Mouse (Mus musculus) embryo, embryonic 10 days (tissue): Measurements from ENCODE around the gene Phactr3.

Experiments
- DNase-seq: peaks from one replicate; pipeline ENCODE4 v3.0.0-alpha.2; 2015; ENCODE audit warnings: low spot score

Gene Phactr3

DNA sequence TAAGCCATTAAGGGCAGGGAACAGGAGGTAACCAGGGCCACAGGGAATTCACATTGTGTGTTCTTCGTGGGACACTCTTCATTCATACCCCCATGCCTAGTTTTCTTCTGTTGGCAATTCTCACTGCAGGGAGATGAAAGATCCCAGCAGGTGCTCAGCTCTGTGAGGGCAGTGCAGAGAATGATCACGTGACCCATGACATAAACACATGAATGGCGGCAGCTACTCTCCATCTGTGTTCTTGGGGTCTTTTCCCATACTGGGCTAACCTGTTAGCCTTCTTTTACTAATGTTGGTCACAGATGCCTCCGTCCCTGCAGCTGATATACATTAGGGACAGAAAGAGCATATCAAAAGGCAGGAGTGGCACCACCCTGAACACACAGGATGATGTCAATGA is 16.9 kb downstream of the Phactr3 start:
- no peak for DNase-seq

- DNase-seq: peak; percentile 86
These were observed 18.7 kb downstream of the Phactr3 start for GRCm38 (mm10) chr2:178137518-178137917.

- peak; percentile 69 for DNase-seq
These were observed 22.7 kb downstream of the Phactr3 start for GRCm38 (mm10) chr2:178141489-178141922.

GRCm38 (mm10) chr2:178142291-178143023 is 23.7 kb downstream of the Phactr3 start:
- peak; percentile 23 for DNase-seq

DNA sequence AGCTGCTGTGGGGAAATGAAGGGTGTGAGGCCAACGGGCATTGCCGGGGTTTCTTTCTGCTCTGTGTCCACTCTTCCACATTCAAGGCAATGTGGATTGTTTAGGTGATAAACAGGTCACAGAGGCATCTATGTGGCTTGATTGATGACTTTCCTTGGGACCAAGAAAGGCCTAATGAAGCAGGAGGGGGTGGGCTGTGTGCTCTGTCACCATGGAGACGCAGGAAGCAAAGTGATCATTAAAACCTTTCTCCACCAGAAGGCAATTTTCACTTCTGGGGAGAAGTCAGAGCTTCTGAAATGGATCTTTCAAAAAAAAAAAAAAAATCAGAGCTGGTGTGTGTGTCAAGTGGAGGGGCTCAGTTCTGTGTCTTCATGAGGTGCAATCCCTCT is 24.2 kb downstream of the Phactr3 start:
- DNase-seq: peak; percentile 18

DNA sequence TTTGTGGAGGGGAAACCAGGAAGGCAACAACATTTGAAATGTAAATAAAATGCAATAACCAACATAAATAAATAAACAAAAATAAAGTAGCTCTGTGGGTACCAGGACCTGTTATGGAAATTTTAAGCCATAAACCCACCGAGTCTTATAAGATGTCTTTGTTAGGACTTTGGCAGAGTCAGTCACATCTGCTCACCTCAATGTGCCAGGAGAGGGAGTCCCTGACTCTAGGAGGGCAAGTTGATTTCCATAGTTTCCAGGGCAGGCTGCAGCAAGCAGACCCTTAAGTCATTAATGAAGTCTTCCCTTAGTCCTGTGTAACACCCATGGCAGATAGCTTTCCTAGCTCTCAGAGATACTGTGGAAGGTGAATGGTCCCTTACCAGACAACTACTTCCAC is 25.1 kb downstream of the Phactr3 start:
- DNase-seq: no peak

DNA sequence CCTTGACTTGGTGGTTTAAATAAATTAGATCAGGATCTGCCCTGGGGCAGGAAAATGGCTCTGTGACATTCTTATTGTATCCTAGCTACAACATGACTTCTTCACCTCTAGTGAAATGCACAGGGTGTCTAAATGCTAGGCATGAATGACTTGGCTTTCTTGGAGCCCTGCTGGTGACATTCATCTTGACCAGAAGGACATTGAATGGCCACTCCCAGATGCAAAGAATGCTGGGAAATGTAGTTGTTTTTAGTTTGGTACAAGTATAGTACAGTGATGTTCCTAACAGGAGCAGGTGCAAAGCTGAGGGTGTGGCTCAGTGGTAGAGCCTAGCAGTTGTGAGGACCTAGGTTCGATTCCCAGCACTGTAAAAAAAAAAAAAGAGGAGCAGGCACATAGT is 30.5 kb downstream of the Phactr3 start:
- no peak for DNase-seq

GRCm38 (mm10) chr2:178150697-178151096 is 31.9 kb downstream of the Phactr3 start:
- DNase-seq: no peak

DNA sequence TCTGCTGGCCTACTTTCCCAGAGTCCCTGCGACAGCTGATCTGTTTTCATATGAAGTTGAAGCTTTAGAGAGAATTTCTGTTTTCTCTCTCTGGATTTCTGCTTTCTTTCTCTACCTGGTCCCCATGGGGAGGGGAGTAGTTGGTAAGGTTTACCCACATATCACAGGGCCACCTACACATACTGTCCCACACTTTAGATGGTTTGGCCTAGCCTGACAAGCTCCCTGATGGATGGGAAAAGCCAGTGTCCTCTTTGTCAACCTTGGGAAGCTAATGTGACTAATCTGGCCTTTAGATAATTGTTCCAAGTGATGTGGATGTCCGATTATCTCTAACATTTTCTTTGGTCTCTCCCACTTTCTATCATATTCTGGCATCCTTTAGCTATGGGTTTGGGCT is 34.8 kb downstream of the Phactr3 start:
- no peak for DNase-seq

GRCm38 (mm10) chr2:178154129-178154528 is 35.4 kb downstream of the Phactr3 start:
- no peak for DNase-seq

- DNase-seq: no peak
These were observed 35.8 kb downstream of the Phactr3 start for GRCm38 (mm10) chr2:178154576-178154975.

- DNase-seq: no peak
These were observed 36.6 kb downstream of the Phactr3 start for GRCm38 (mm10) chr2:178155176-178155916.

DNA sequence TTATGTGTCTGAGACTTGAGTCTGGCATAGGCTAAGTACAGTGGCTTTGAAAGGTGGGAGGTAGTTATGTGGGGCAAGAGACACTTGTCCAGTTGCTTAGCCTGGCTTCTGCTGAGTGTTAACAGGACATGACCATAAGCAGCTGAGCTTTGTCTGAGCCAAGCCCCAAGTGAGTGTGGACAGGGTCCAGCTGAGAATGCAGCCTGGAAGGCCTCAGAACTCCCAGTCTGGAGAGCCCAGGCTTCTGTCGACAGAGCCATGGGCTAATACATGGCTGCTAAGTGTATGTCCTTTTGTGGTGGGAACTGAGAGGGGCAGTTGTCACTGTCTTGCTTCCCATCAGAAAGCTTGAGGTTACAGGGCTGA is 37.1 kb downstream of the Phactr3 start:
- DNase-seq: no peak

- DNase-seq: no peak
These were observed 40.2 kb downstream of the Phactr3 start for GRCm38 (mm10) chr2:178158936-178159335.

DNA sequence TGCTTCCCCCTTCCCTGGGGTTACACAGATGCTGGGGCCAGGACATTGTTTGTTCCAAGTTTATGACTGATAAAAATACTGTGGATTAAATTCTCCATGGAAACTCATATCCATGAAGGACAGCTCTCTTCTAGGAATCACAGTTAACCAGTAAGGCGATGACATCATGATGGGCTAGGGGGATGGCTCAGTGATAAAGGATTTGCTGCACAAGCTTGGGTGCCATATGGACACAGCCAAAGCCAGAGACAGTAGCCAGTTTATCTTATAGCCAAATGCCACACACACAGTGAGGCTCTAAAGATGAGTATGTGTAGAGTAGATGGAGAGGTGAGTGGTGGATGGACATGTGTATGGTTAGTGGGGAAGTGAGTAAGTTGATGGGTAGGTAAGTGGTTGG is 45.2 kb downstream of the Phactr3 start:
- DNase-seq: no peak

DNA sequence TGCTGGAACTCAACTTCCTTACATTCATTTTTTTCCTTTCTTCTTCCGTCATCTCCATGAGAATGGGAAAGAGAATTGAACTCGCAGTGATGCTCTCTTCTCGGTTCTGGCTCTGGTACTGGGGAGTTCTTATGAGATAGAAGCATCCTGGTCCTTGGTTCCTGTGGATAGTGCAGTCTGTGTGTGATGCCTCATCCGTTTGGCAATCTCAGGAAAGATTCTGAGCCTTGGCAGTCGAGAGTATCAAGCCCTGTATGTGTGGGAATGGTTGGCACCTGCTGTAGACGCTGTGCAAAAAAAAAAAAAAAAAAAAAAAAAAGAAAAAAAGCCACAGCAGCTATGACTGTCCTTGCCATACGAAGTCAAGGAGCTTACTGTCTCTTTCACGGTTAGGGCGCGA is 47.2 kb downstream of the Phactr3 start:
- DNase-seq: no peak

GRCm38 (mm10) chr2:178169983-178170382 is 51.2 kb downstream of the Phactr3 start:
- DNase-seq: no peak

GRCm38 (mm10) chr2:178173951-178174350 is 55.2 kb downstream of the Phactr3 start:
- no peak for DNase-seq

DNA sequence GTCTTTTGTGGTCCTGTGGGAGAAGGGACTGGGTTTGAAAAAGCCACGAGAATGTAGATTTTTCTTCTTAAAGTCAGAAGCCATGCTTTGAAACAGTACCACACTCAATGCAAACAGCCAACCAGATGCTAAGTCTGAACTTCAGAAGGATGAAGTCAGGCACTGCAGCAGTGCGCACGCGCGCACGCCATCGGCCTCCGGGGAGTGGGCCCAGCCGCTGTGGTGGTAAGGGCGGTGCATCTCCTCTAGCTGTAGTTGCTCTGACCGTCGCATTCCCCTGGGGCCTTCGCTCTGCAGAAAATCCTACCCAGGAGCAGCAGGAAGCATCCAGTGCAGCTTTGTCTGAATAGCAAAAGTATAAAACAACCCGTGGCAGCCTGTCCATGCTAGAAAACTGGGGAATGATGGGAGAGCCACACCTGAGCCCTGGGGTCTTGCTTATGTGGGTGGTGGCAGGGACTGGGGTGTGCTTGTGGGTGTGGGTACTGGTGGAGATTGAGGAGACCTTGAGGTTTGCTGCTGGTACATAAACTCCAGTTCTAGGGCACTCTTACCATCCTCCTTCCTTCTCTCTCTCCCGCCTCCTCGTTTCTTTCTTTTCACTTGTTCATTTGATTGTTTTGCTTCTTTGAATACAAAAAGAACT is 56.6 kb downstream of the Phactr3 start:
- DNase-seq: peak; percentile 64

- no peak for DNase-seq
These were observed 65.5 kb downstream of the Phactr3 start for GRCm38 (mm10) chr2:178184251-178184650.

DNA sequence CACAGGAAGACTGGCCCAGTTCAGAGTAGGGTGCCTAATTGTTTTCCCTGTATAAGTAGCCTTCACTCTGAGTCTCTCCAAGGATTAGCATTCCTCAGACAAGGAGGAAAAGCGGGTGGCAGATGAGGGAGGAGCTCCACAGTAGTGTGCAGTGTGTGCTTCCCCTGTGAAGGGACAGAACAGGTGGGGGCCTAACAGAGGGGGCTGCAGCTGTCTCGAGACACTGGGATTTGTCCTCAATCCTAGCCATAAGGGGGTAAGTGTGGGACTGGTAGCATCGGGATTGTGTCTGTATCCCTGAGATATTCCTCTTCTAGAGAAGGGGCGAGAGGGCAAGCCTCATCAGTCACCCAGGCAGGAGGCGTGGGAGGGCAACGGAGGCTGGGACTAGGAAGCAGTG is 66.1 kb downstream of the Phactr3 start:
- DNase-seq: no peak

- no peak for DNase-seq
These were observed 70.2 kb downstream of the Phactr3 start for GRCm38 (mm10) chr2:178188988-178189387.

GRCm38 (mm10) chr2:178192881-178193280 is 74.1 kb downstream of the Phactr3 start:
- no peak for DNase-seq
